Mouse (Mus musculus) embryonic facial prominence, embryonic 11.5 days (tissue): ENCODE measurements at regions not wholly inside any gene's neighbourhood (a gene's known extent, or its start where the extent isn't known, plus 50 kb on each side); places are given as distances from the start of the nearest gene placed in this dataset.

Experiments used
- ATAC-seq: fragments of 200-750 bp; cut with Nextera tagmentation; replicated peaks from 2 replicates; pipeline ENCODE4 v1.8.0; 2017; ENCODE audit warnings: low read depth; ENCODE audit not compliant: insufficient number of reproducible peaks, low FRiP score, low TSS enrichment
- DNase-seq: peaks from one replicate; pipeline ENCODE4 v3.0.0-alpha.2; 2015; ENCODE audit warnings: low spot score
- H3K27ac ChIP-seq: fragments of 300-500 bp; sonication (generic); replicated peaks from 2 replicates; pipeline ENCODE4 v1.5.1; 2014; ENCODE audit warnings: mild to moderate bottlenecking, low read depth, low read length, control low read depth
- H3K27me3 ChIP-seq: fragments of 300-500 bp; sonication (generic); 2 replicates; pipeline ENCODE4 v1.6.1; 2014; ENCODE audit warnings: mild to moderate bottlenecking, low read length, moderate library complexity, mixed read lengths; ENCODE audit not compliant: control insufficient read depth, insufficient read depth
- H3K36me3 ChIP-seq: fragments of 300-500 bp; sonication (generic); replicated peaks from 2 replicates; pipeline ENCODE4 v1.6.1; 2014; ENCODE audit warnings: low read depth, mild to moderate bottlenecking, low read length, moderate library complexity, mixed read lengths; ENCODE audit not compliant: control insufficient read depth, insufficient read depth
- H3K4me1 ChIP-seq: fragments of 300-500 bp; sonication (generic); 2 replicates; pipeline ENCODE4 v1.6.1; 2014; ENCODE audit warnings: low read length, mixed read lengths; ENCODE audit not compliant: control insufficient read depth, insufficient read depth
- H3K4me2 ChIP-seq: fragments of 300-500 bp; sonication (generic); 2 replicates; pipeline ENCODE4 v1.6.1; 2014; ENCODE audit warnings: low read depth, mild to moderate bottlenecking, control low read depth, low read length, moderate library complexity
- H3K4me3 ChIP-seq: fragments of 300-500 bp; sonication (generic); 2 replicates; pipeline ENCODE4 v1.5.1; 2014; ENCODE audit warnings: low read depth, low read length, control low read depth
- H3K9ac ChIP-seq: fragments of 300-500 bp; sonication (generic); replicated peaks from 2 replicates; pipeline ENCODE4 v1.6.1; 2014; ENCODE audit warnings: mild to moderate bottlenecking, control low read depth, low read length
- H3K9me3 ChIP-seq: fragments of 300-500 bp; sonication (generic); replicated peaks from 2 replicates; pipeline ENCODE4 v1.6.1; 2016; ENCODE audit warnings: mild to moderate bottlenecking, low read length, inconsistent platforms, mixed read lengths; ENCODE audit not compliant: control insufficient read depth
- WGBS: fragments of 180-500 bp; shearing (Covaris S2); extraction: QIAGEN DNeasy Blood & Tissue Kit; methylation state at CpG from one replicate; pipeline ENCODE4 v1.1.7; 2014; 5-methylcytosine and 5-hydroxymethylcytosine counted together

DNA sequence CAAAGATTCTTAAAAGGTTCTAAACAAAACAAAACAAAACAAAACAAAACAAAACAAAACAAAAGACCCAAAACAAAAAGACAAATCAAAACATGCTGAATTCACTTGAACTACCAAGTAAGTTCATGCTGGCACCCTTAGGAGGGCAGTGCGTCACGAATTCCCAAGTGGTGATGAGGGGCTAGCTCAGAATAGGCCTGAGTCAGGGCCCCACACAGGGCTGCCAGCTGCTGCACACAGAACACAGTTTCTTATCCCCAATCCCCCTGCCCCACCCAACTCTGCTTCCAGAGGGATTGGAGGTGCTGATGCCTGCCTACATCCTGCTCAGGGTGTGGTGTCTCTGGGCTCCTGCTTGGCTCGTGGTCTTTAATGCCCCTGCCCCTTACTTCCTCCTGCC, 80.3 kb upstream of the Lrpap1 start:
- H3K9me3 ChIP-seq = no peaks in the 10 kb centered on the region
- H3K27ac ChIP-seq = no peak overlapping the region
- no peak for DNase-seq
- WGBS = 66% methylated on average over 3 of the region's 3 CpGs
- no peaks in the 10 kb centered on the region for H3K4me1 ChIP-seq
- no peak for ATAC-seq
- H3K27me3 ChIP-seq = no peaks in the 10 kb centered on the region
- no peak overlapping the region for H3K9ac ChIP-seq
- H3K36me3 ChIP-seq = no peaks in the 10 kb centered on the region
- no peak overlapping the region for H3K4me2 ChIP-seq
- H3K4me3 ChIP-seq = no peak overlapping the region

GRCm38 (mm10) chr5:35185289-35185688, 79.7 kb upstream of the Lrpap1 start:
- Histone ChIP-seq H3K4me2 (no peak overlapping the region), H3K27ac (no peak overlapping the region), H3K36me3 (no peaks in the 10 kb centered on the region), H3K27me3 (no peaks in the 10 kb centered on the region), H3K9ac (no peak overlapping the region), H3K9me3 (no peaks in the 10 kb centered on the region), H3K4me3 (no peak overlapping the region), H3K4me1 (no peaks in the 10 kb centered on the region)
- no peak for DNase-seq
- no peak for ATAC-seq

DNA sequence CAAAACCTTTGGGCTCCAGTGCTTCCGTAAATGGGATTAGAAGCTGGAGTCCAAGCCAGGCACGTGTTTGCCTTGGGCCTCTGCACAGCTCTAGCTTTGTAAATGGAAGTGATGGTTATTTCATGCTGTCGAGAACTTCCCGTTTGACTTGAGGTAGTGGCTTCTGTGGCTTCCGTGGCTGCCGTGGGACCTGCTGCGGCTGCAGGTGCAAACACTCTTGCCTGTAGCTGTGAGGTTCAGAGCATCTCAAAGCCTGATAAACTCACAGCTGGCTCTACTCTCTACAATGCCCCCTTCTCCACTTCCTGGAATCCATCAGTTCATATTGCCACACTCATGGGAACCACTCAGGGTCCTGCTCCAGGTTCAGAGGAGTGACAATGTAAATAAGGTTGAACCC, 77.9 kb upstream of the Lrpap1 start:
- no peak for ATAC-seq
- H3K9ac ChIP-seq = no peak overlapping the region
- no peak overlapping the region for H3K4me2 ChIP-seq
- DNase-seq = no peak
- H3K4me3 ChIP-seq = no peak overlapping the region
- 87% methylated on average over 7 of the region's 7 CpGs for WGBS
- no peaks in the 10 kb centered on the region for H3K27me3 ChIP-seq
- no peaks in the 10 kb centered on the region for H3K9me3 ChIP-seq
- no peaks in the 10 kb centered on the region for H3K4me1 ChIP-seq
- H3K36me3 ChIP-seq = no peaks in the 10 kb centered on the region
- H3K27ac ChIP-seq = no peak overlapping the region

DNA sequence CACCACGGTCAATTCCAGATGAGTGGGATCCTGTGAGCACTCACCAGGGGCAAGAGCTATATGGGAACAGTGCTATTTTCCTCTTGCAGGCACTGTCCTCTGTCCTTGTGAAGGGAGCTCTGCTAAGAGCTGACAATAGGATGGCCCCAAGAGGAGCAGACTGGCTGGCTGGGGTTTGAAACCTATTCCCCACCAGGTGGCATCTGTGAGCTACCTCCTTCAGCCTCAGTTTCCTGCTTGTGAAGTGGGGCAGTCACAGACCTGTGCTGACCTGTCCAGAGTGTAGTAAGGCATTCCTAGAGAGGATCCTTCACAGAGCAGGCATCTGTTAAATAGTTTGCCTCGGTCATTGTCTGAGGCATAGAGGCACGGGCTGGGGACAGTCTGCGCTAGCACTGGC, 71.8 kb upstream of the Lrpap1 start:
- Histone ChIP-seq H3K4me1 (no peaks in the 10 kb centered on the region), H3K27me3 (no peaks in the 10 kb centered on the region), H3K9ac (no peak overlapping the region), H3K9me3 (no peaks in the 10 kb centered on the region), H3K36me3 (no peaks in the 10 kb centered on the region), H3K4me3 (no peak overlapping the region), H3K27ac (no peak overlapping the region), H3K4me2 (no peak overlapping the region)
- 64% methylated on average over 4 of the region's 4 CpGs for WGBS
- ATAC-seq (no peak), DNase-seq (peak; percentile 22)

- Histone ChIP-seq H3K27me3 (no peaks in the 10 kb centered on the region), H3K4me2 (no peak overlapping the region), H3K9ac (no peak overlapping the region), H3K4me1 (no peaks in the 10 kb centered on the region), H3K4me3 (no peak overlapping the region), H3K9me3 (no peaks in the 10 kb centered on the region), H3K36me3 (no peaks in the 10 kb centered on the region), H3K27ac (no peak overlapping the region)
- ATAC-seq (0 out of 2 replicates have a peak, but pooled peaks have one; percentile 59), DNase-seq (no peak)
- WGBS = 47% methylated on average over 13 of the region's 13 CpGs
Measured at GRCm38 (mm10) chr5:35176112-35176848, 70.7 kb upstream of the Lrpap1 start.

- Histone ChIP-seq H3K9me3 (no peaks in the 10 kb centered on the region), H3K27me3 (no peaks in the 10 kb centered on the region), H3K36me3 (no peaks in the 10 kb centered on the region), H3K4me2 (no peak overlapping the region), H3K4me3 (no peak overlapping the region), H3K9ac (no peak overlapping the region), H3K27ac (no peak overlapping the region), H3K4me1 (no peaks in the 10 kb centered on the region)
- no peak for DNase-seq
- ATAC-seq = no peak
- 68% methylated on average over 4 of the region's 4 CpGs for WGBS
Measured at GRCm38 (mm10) chr5:35174318-35174717, 68.8 kb upstream of the Lrpap1 start.

DNA sequence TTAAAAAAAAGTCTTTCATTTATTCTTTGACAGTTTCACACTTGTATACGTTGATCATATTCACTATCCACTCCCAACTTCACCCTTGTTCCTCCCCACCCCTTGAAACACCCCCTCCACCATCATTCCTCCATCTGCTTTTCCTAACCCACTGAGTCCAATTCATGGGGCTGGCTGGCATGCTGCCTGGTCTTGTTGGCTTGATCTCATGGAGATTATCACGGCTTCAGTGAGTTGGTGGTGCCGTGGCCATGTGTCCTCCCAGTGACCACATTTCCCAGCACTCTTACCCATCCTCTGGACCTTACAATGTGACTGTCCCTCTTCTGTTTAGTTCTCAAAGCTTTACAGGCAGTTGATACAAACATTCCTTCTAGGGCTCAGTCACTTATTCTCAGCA, 65.8 kb upstream of the Lrpap1 start:
- DNase-seq = no peak
- Histone ChIP-seq H3K9me3 (no peaks in the 10 kb centered on the region), H3K27me3 (no peaks in the 10 kb centered on the region), H3K4me1 (no peaks in the 10 kb centered on the region), H3K9ac (no peak overlapping the region), H3K4me2 (no peak overlapping the region), H3K36me3 (no peaks in the 10 kb centered on the region), H3K27ac (no peak overlapping the region), H3K4me3 (no peak overlapping the region)
- WGBS = 83% methylated on average over 3 of the region's 3 CpGs
- ATAC-seq = no peak

GRCm38 (mm10) chr5:35170369-35171130, 65.0 kb upstream of the Lrpap1 start:
- Histone ChIP-seq H3K4me1 (no peaks in the 10 kb centered on the region), H3K27ac (no peak overlapping the region), H3K36me3 (no peaks in the 10 kb centered on the region), H3K4me3 (no peak overlapping the region), H3K4me2 (no peak overlapping the region), H3K9ac (no peak overlapping the region), H3K9me3 (no peaks in the 10 kb centered on the region), H3K27me3 (no peaks in the 10 kb centered on the region)
- 83% methylated on average over 11 of the region's 11 CpGs for WGBS
- no peak for DNase-seq
- ATAC-seq = no peak
